Mouse (Mus musculus) ES-E14 (cell line): ENCODE measurements at regions not wholly inside any gene's neighbourhood (a gene's known extent, or its start where the extent isn't known, plus 50 kb on each side); places are given as distances from the start of the nearest gene placed in this dataset.

Experiments
- DNase-seq: peaks from one replicate; pipeline ENCODE4 v3.0.0-alpha.2; 2013; ENCODE audit warnings: low read depth, low spot score
- H3K27ac ChIP-seq: 2 replicates; pipeline ENCODE4 v1.5.1; 2012; ENCODE audit warnings: low read depth, mild to moderate bottlenecking, low read length, moderate library complexity, mixed read lengths; ENCODE audit not compliant: poor library complexity, insufficient read depth, severe bottlenecking
- H3K36me3 ChIP-seq: 2 replicates; pipeline ENCODE4 v1.6.1; 2012; ENCODE audit warnings: mild to moderate bottlenecking, low read length, moderate library complexity, mixed read lengths; ENCODE audit not compliant: control insufficient read depth, poor library complexity, insufficient read depth, severe bottlenecking
- H3K4me1 ChIP-seq, 2 experiments: fragments of 150-350 bp in 1 of 2; sonication (generic) in 1 of 2; 2 replicates each; pipeline ENCODE4 v1.6.1; 2012; ENCODE audit warnings: low read length in 2 of 2, mild to moderate bottlenecking in 1 of 2, mixed read lengths in 1 of 2; ENCODE audit not compliant: control insufficient read depth in 2 of 2, insufficient read depth in 2 of 2, poor library complexity in 1 of 2
- H3K4me3 ChIP-seq, 2 experiments: fragments of 150-350 bp in 1 of 2; sonication (generic) in 1 of 2; 2 replicates each; pipeline ENCODE4 v1.5.1; 2012; ENCODE audit warnings: low read length in 2 of 2, low read depth in 1 of 2, mild to moderate bottlenecking in 1 of 2, mixed read lengths in 1 of 2; ENCODE audit not compliant: insufficient read depth in 1 of 2, poor library complexity in 1 of 2, severe bottlenecking in 1 of 2
- H3K9ac ChIP-seq: 2 replicates; pipeline ENCODE4 v1.6.1; 2012; ENCODE audit warnings: low read depth, mild to moderate bottlenecking, low read length, mixed read lengths; ENCODE audit not compliant: poor library complexity, insufficient read depth, severe bottlenecking
- H3K9me3 ChIP-seq: fragments of 150-350 bp; sonication (generic); 2 replicates; pipeline ENCODE4 v1.6.1; 2012; ENCODE audit warnings: low read depth, mild to moderate bottlenecking, low read length; ENCODE audit not compliant: control insufficient read depth, insufficient read depth
- CHD2 ChIP-seq: IDR thresholded peaks from 2 replicates; pipeline ENCODE4 v1.6.1; 2014; ENCODE audit warnings: mild to moderate bottlenecking, low read depth, low read length, inconsistent platforms
- HCFC1 ChIP-seq: IDR thresholded peaks from 2 replicates; pipeline ENCODE4 v1.6.1; 2012; ENCODE audit warnings: low read length, inconsistent platforms, borderline replicate concordance; ENCODE audit not compliant: insufficient read depth
- MAFK ChIP-seq: IDR thresholded peaks from 2 replicates; pipeline ENCODE4 v1.6.1; 2014; ENCODE audit warnings: mild to moderate bottlenecking, low read depth, low read length, inconsistent platforms; ENCODE audit not compliant: insufficient read depth
- ZC3H11A ChIP-seq: IDR thresholded peaks from 2 replicates; pipeline ENCODE4 v1.6.1; 2012; ENCODE audit warnings: low read depth, mild to moderate bottlenecking, inconsistent platforms, low read length, borderline replicate concordance
- ZNF384 ChIP-seq: IDR thresholded peaks from 2 replicates; pipeline ENCODE4 v1.6.1; 2012; ENCODE audit warnings: low read depth, low read length, inconsistent platforms
- in situ Hi-C, 2 experiments: fragments of 600-800 bp; cut with MboI; formaldehyde crosslinking; loops; one replicate each; pipeline ENCODE4 v1.15.1; 2025; ENCODE audit warnings: low sequenced_read_pairs in 2 of 2, inconsistent platforms in 1 of 2; ENCODE audit not compliant: unreplicated experiment in 2 of 2

DNA sequence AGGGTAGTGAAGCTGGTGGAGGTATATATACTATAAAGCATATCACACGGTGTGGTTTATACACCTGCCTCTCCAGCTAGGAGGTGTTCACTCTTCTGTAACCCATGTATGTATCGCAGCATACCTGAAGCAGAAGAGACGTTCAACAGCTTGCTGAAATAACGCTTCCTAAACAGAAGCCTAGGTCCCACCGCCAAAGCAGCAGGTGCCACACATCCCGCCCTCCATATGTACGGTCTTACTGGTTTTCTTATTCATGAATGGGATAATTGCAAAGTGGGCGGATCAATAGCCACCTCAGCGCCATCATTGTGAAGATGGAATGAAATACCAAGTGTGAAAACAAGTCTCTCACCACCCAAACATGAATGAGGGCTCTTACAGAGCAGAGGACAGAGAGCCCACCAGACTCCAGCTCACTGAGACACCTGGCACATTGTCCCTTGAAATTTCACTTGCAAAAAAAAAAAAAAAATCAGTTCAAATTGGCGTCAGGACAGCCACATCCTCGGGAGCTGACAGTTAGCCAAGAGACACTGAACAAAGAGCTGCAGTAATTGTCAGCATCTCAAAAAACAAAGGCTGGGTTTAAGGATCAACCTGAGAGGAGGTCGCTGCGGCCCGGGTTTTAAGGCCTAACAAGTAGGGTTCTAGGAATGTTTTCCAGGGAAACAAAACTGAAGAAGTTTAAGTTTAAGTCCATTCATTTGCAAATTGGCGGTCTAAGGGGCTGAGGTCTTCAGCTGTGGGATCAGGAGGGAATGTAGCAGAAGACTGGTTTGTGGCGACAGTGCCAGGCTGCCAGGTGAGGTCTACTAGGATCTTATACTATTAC lies 264.5 kb downstream of the Gm49356 start:
- DNase-seq: no peak
- Histone ChIP-seq H3K9ac (no peak overlapping the region), H3K9me3 (no peaks in the 10 kb centered on the region), H3K4me1 (peaks cover 0 to 26% of the 10 kb centered on the region in 2 experiments; a peak in 2 of 4 replicates), H3K27ac (no peak overlapping the region), H3K36me3 (no peaks in the 10 kb centered on the region), H3K4me3 (no peak overlapping the region; a peak in 1 of 4 replicates)
- TF ChIP-seq ZC3H11A: no peak
- in situ Hi-C loops: no loop called here

DNA sequence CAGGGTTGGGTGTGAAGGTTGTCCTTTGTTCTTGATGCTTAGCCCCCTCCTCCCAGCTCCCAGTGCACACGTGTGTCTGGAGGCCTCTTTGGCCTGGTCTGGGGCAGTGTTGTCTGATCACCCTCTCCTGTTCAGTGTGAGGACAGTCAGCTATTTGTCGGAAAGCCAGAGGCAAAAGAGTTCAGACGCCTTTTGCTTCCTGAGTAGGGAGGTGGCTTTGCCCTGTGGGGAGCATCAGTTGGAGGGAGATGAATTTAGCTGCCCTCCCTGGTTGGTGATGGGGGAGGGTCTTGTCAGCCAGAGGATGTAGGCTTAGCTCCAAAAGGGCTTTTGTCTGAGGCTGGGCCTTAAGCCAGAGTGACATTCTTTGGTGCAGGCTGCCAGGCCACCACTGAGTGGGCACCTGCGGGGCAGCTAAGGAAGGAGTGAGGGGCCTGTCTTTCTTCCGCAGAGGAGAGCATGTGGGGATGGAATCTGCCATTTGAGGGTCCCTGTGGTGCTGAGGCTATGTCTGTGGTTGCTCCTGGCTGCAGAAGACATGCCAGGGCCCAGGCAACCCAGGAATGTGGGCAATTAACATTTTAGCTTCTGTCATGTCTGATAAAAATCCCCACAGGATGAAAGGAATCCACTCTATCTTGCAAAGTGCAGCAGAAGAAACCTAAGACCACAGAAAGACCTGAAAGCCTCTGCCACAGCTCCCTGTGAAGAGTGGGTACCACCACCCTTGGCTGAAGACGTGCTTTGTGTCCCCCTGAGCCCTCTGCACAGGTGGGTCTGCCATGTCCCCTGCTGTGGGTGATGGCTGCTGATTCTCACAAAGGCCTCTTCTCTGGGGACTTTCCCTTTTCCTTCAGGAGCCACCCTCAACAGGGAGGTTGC lies 265.6 kb downstream of the Gm49356 start:
- no peak overlapping the region for H3K9ac ChIP-seq
- no peak overlapping the region; the same call in 1 of the 2 replicates for H3K27ac ChIP-seq
- DNase-seq: no peak

DNA sequence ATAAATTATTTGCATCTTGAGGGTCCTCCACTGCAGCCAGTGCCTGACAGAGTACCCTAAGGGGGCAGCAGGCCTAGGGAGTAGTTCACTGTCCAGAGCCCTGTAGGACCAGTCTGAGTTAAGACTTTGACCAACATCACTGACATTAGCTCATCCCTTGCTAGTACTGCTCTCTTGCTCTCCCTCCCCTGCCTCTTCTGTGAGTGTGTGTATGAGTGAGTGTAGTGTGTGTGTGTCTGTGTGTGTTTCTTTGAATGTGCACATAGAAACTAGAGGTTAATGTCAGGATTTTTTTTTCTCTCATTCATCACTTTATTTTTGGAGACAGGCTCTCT lies 266.2 kb downstream of the Gm49356 start:
- Histone ChIP-seq H3K36me3 (no peaks in the 10 kb centered on the region), H3K9ac (no peak overlapping the region), H3K27ac (no peak overlapping the region), H3K4me1 (peaks cover 0 to 26% of the 10 kb centered on the region in 2 experiments; a peak in 2 of 4 replicates), H3K9me3 (no peaks in the 10 kb centered on the region), H3K4me3 (no peak overlapping the region)
- no peak for DNase-seq
- no peak for TF ChIP-seq MAFK
- in situ Hi-C loops: no loop called here

More for the DNA sequence above, 265.6 kb downstream of the Gm49356 start:
- peaks cover 0 to 26% of the 10 kb centered on the region in 2 experiments; a peak in 2 of 4 replicates for H3K4me1 ChIP-seq
- TF ChIP-seq MAFK (no peak), ZC3H11A (no peak)
- no peaks in the 10 kb centered on the region for H3K9me3 ChIP-seq
- no peak overlapping the region for H3K4me3 ChIP-seq
- H3K36me3 ChIP-seq: no peaks in the 10 kb centered on the region
- in situ Hi-C loops: no loop called here

DNA sequence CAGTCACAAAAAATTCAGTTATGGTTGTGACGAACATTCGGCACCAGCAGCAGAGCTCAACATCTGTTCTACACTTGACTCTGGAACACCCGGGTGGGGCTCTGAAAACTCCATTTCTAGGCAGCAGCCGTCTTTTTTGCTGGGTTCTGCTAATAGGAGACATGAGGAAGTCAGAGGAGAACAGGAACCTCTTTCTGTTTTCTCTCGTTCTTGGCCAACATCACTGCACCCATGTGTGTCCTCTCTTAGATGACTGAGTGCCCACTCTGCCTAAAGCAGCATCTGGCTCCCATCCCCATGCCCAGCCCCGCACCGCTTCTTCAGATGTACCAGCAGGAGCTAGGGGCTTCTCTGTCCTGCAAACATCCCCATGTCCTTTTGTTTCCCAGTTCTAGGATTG lies 267.2 kb downstream of the Gm49356 start:
- TF ChIP-seq ZC3H11A: no peak
- TF ChIP-seq CHD2: no peak
- no peak for TF ChIP-seq ZNF384
- no peak for TF ChIP-seq MAFK
- no peak for TF ChIP-seq HCFC1
- Histone ChIP-seq H3K27ac (no peak overlapping the region), H3K4me3 (no peak overlapping the region), H3K4me1 (peaks cover 0 to 26% of the 10 kb centered on the region in 2 experiments; a peak in 2 of 4 replicates), H3K9me3 (no peaks in the 10 kb centered on the region), H3K9ac (no peak overlapping the region), H3K36me3 (no peaks in the 10 kb centered on the region)
- in situ Hi-C loops: no loop called here
- no peak for DNase-seq

DNA sequence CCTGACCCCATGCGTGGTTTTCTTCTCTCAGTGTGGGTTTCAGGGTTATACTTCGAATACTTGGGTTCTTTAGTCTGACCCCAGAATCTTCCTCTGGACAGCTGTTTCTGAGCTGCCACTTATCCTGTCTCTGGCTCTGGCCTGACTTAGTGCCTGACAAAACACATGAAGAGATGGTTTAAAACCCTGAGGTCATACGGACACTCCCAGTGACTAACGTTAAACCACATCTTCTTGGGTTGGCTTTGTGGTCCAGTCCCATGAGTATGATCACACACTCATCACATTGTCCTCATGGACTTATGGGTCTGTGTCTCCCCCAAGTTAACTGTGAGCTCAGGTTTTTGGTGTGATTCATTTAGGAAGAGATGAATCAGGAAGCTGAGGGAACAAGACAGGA lies 269.7 kb downstream of the Gm49356 start:
- H3K4me1 ChIP-seq: peaks cover 0 to 17% of the 10 kb centered on the region in 2 experiments; a peak in 2 of 4 replicates
- DNase-seq: no peak
- no peak overlapping the region for H3K27ac ChIP-seq
- no peak overlapping the region for H3K9ac ChIP-seq
- no peaks in the 10 kb centered on the region for H3K36me3 ChIP-seq
- in situ Hi-C loops: no loop called here
- H3K9me3 ChIP-seq: no peaks in the 10 kb centered on the region
- H3K4me3 ChIP-seq: no peak overlapping the region
- TF ChIP-seq HCFC1: no peak
- TF ChIP-seq ZNF384: no peak
- no peak for TF ChIP-seq ZC3H11A
- no peak for TF ChIP-seq MAFK
- no peak for TF ChIP-seq CHD2
